Mouse (Mus musculus) right cerebral cortex, postnatal 36 days (tissue): Measurements from ENCODE around the gene Ddr2.

ENCODE experiments used
- DNase-seq, 2 experiments: peaks; one replicate each; pipeline ENCODE4 v3.0.0; 2022; ENCODE audit warnings: low spot score in 2 of 2, mixed read lengths in 1 of 2

The Ddr2 gene

GRCm38 (mm10) chr1:170110516-170111332 lies at the start of gene Ddr2:
Ddr2 (minus strand) TSS chr1:170110762.
- no peak for DNase-seq

GRCm38 (mm10) chr1:170159707-170160106 lies 49.1 kb upstream of the Ddr2 start:
- DNase-seq: no peak

GRCm38 (mm10) chr1:170155761-170156160 lies 45.2 kb upstream of the Ddr2 start:
- DNase-seq: no peak

- no peak for DNase-seq
Observed at GRCm38 (mm10) chr1:170155298-170155697, 44.7 kb upstream of the Ddr2 start.

- DNase-seq: no peak
Observed at GRCm38 (mm10) chr1:170153986-170154385, 43.4 kb upstream of the Ddr2 start.

GRCm38 (mm10) chr1:170152552-170152951 lies 42.0 kb upstream of the Ddr2 start:
- DNase-seq: no peak

GRCm38 (mm10) chr1:170150870-170151269 lies 40.3 kb upstream of the Ddr2 start:
- no peak for DNase-seq

- no peak for DNase-seq
Observed at GRCm38 (mm10) chr1:170149756-170150155, 39.2 kb upstream of the Ddr2 start.

GRCm38 (mm10) chr1:170148536-170148935 lies 38.0 kb upstream of the Ddr2 start:
- DNase-seq: no peak

- DNase-seq: no peak
Observed at GRCm38 (mm10) chr1:170147651-170148448, 37.3 kb upstream of the Ddr2 start.

- no peak for DNase-seq
Observed at GRCm38 (mm10) chr1:170145606-170146005, 35.0 kb upstream of the Ddr2 start.

GRCm38 (mm10) chr1:170142256-170142871 lies 31.8 kb upstream of the Ddr2 start:
- no peak for DNase-seq

GRCm38 (mm10) chr1:170141626-170142025 lies 31.1 kb upstream of the Ddr2 start:
- DNase-seq: no peak

GRCm38 (mm10) chr1:170136351-170137009 lies 25.9 kb upstream of the Ddr2 start:
- peak; percentile 53 to 58 for DNase-seq

- DNase-seq: no peak
Observed at GRCm38 (mm10) chr1:170134264-170134663, 23.7 kb upstream of the Ddr2 start.

- no peak for DNase-seq
Observed at GRCm38 (mm10) chr1:170130962-170131361, 20.4 kb upstream of the Ddr2 start.

GRCm38 (mm10) chr1:170124644-170125043 lies 14.1 kb upstream of the Ddr2 start:
- DNase-seq: no peak

GRCm38 (mm10) chr1:170113616-170114015 lies 3.1 kb upstream of the Ddr2 start:
- no peak for DNase-seq

GRCm38 (mm10) chr1:170112261-170112660 lies 1.7 kb upstream of the Ddr2 start:
- DNase-seq: no peak

GRCm38 (mm10) chr1:170111651-170112226 lies 1.2 kb upstream of the Ddr2 start:
- DNase-seq: no peak

- no peak for DNase-seq
Observed at GRCm38 (mm10) chr1:170109776-170110515, 616 bp downstream of the Ddr2 start.
